Mouse (Mus musculus) cerebellum, adult 9-10 months (tissue): ENCODE data around the gene Gpr108.
"Not testable (repeated sequence)": the region's sequence is repeated elsewhere in the genome, so short reads cannot be mapped to it uniquely, and the experiment has no call there.

Experiments used
- DNase-seq: peaks from one replicate; pipeline ENCODE4 v3.0.0; 2022

The Gpr108 gene

DNA sequence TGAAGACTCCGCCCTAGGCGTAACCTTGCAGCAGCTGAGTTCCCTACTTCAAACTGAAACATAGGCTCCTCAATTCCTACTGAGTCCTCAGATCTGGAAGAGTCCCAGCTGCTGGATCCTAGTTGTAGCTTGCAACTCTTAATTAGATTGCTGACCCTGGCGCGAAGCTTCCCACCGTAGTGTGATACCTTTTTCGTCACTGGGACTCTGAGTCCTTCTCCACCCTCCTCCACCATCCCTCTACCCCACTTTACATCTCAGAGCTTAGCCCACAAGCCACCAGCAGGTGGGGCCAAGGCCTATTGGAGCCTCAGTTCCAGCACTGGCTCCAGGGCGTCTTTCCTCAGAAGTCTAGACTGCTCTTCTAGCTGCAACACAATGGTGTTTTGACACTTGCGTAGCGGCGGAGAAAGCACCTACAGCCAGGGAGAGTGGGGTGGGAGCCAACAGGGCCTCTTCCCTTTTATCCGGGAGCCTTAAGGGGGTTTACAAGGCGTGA is at the start of gene Gpr108:
Gene Gpr108 (minus strand): TSS at position 246 of the 499 bp plus-strand sequence.
- DNase-seq, result peak; percentile 92

DNA sequence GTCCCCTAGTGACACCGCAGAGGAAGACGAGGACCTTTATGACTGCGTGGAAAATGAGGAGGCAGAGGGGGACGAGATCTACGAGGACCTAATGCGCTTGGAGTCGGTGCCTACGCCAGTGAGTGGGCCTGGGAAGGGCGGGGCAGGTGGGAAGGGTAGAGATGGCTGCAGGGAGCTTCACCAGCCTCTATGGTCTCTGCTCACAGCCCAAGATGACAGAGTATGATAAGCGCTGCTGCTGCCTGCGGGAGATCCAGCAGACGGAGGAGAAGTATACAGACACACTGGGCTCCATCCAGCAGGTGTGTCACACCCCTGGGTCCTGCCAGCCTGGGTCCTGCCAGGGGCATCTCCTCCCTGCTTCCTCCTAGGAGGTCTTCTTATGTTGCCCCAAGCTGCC is 48.8 kb upstream of the Gpr108 start:
- DNase-seq, result no peak

DNA sequence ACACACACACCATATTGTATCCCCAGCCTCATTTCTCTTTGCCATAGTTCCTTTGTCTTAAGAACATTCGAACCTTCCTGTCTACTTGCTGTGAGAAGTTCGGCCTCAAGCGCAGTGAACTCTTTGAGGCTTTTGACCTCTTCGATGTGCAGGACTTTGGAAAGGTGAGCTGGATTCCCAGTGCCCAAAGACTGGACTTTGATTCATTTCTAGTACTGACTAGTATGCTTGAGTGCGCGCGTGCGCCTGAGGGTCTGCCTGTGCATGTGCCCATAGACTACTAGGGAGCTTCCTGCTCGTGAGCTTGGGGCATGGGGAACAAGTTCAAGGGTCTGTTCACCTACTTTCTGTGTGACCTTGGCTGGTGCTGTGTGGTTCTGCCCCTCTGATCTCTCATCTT is 47.7 kb upstream of the Gpr108 start:
- DNase-seq, result no peak

DNA sequence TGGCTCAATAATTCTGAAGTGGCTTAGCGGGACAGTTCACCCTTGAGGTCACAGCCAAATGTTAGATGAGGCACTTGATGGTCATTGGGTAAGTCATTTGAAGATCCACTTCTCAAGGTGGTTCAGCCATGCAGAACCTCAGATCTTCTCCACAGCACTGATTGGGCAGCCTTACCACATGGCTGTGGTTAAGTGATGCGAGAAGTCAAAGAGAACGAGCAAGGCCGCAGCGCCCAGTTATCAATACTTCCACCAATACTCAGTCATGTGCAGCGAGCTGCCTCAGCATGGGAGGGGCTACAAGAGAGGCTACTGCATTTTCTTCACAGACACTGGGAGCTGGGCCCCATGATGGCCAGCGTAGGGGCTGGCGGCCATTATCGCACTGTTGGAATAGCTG is 44.7 kb upstream of the Gpr108 start:
- DNase-seq, result no peak

DNA sequence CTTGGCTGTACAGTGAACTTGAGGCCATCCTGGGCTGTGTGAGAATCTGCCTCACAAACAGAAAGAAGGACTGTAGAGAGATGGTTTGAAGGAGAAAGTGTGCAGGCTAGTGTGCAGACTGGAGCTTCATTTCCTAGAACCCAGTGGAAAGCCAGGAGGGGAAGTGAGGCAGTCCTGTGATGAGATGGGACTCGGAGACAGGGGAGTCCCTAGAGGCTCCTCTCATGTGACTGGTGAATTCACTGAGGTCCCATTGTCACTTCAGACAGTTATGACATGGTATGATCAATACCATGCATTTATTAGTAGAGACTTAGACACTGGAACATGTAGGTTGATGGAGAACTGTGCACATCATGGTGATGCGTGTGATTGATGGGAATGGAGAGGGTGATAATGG is 44.1 kb upstream of the Gpr108 start:
- DNase-seq, result no peak

DNA sequence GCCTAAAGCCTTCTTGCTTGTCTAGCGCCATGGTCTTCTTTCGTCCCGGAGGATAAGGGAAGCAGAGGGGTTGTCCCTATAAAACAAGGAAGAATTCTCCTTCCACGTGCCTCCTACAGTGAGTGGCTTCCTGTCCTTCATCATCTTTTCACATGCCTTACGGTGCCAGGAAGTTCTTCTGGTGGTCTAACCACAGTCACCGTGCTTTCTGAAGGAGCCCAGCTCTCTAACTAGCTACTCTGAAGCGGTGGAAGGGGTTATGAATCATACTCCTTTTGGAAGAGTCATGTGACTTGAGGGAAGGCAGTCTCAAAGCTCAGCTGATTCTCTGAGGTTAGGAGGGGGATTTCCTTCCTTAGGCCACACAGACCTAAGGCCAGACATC is 42.4 kb upstream of the Gpr108 start:
- no peak for DNase-seq

DNA sequence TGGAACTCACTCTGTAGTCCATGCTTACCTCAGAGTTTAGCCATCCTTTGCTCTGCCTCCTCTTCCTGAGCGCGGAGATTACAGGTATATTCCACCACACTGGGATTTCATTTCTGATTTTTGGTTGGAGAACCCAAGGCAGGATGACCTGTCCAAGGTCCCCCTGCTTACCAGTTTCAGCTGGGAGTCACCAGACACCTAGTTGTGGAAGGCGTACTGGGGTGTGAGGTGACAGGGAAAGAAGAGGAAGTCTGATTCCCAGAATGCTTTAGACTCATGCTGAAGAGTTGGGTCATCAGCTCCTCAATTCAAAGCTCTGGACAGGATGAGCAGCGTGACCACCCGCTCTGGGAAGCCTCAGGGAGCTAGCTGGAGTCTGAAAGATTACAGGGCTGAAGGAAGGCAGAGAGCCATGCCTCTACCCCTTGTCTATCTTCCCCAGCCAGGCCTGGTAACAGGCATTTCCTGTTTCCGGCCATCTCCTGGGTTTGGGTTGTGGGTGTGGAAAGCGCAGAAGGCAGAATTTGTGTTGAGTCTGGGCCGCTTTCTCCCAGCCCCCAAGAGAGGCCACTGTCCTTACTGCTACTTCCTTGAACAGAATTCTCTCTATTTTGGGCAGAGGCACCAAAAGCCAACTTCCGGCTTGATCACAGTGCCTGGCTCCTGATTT is 41.9 kb upstream of the Gpr108 start:
- no peak for DNase-seq

DNA sequence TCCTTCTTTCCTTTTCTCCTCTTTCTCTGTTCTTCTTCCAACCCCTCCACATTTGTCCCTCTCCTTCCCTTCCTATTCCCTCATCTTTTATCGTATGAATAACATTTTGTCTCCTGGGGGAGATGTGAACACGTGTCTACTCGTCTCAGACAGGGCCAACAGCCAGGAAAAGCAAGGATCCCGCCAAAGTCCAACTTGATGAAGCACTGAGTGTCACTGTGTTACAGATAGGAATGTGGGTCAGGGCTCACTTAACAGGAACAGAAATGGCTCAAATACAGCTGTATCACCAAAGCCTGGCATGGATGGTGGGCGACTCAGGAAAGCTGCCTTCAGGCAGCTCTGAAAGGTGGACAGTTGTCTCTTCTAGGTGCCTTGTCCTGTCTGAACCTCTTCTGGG is 41.0 kb upstream of the Gpr108 start:
- no peak for DNase-seq

DNA sequence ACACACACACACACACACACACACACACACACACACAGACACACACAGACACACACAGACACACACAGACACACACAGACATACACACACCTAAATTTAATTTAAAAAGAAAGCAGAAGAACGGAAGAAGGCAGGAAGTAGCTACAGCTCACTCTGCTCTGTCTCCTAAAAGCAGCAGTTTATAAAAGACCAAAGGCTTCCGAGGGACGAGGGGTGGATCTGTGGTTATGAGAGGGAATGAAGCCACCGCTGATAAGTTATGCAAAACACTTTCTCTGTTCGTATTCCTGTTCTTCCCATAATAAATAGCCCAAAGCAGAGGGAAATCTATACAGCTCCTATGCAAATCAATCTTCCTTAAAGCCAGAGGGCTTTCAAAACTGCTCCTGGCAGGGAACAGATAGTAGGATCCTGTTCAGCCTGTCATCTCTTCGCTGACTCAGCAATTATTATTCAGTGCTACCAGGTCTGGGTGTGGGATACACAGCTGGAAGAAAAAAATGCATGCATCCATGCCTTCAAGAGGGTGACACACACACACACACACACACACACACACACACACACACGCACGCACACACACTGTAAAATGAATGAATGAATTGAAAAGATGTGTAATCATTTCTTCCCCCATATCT is 38.6 kb upstream of the Gpr108 start:
- no peak for DNase-seq

DNA sequence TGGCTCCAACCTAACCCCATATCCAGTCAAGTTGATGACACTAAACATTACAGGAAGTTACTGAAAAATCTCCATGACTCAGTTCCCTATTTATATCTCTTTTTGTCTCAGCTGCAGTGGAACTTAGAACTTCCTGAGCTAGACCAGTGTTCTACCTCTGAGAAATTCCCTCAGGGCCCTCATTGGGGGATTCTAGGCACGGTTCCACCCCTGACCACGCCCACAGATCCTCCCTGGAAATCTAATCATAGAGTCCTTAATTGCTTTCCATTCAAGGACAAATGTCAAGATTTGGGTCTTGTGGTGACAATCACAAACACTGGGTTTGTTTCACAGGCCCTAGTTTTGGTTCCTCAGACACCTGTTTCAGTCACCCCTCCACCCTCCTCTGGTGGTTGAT is 36.8 kb upstream of the Gpr108 start:
- DNase-seq, result no peak

DNA sequence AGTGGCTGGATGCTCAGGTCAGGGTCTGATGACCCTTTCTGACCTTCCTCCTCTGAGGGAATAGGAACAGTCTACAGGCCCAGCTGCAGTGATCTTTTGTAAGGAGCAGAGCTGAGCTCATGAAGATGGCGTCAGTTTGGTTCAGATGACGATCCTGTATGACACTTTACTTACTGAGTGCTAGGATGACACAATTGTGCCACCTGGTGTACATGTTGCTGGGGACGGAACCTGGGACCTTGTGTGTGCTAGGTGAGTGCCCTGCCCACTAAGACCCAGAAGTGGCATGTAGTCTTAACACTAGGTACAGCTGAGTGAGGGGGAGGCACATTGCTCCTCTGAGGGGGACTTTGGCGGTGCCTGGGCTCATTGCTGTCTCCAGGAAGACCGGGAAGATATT is 35.7 kb upstream of the Gpr108 start:
- DNase-seq, result no peak

DNA sequence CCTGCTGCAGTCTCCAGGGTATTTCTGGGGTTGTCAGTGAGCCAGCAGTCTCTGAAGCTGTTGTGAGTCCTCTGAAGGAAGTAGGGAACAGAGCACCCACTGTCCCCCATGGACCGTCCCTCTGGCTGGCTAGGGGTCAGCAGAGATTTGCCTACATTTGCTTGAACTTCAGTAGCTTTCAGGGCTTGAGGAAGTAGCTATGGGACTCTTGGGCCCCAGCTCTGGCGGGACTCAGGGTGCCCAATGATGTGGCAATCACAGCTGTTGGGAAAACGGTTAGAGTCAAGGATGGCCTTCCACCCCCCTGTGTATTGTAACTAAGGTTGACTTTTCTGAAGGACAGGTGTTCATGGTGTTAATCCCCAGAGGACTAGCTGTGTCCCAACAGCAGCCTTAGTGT is 32.2 kb upstream of the Gpr108 start:
- no peak for DNase-seq

DNA sequence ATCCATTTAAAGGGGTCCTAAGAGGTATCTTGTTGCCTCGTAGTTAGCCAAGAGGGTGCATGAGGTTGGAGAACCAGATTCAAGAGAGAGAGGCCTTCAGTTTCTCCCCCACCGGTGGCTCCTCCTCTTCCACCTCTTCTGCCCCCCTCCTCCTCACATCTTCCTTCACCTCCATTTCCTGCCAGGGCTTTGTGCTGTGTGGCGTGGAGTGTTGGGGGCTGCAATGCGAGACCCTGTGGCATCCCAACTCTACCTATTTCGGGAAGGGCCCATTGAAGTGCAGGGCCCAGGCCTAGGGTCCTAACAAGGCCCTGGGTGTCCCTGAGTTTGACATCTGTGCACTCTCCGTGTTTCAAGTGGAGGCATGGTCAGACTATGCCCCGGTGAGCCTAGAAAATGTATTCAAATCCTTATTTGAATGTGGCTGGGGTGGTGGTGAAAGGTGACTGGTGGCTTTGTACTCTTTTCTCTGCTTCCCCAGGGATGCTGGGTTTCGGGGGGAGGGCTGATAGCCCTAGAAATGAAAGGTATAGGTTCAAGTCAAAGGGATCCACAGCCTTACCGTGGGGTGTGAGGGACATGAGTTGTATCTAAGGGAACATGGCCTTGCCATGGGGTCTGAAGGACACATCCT is 31.5 kb upstream of the Gpr108 start:
- DNase-seq, result no peak

DNA sequence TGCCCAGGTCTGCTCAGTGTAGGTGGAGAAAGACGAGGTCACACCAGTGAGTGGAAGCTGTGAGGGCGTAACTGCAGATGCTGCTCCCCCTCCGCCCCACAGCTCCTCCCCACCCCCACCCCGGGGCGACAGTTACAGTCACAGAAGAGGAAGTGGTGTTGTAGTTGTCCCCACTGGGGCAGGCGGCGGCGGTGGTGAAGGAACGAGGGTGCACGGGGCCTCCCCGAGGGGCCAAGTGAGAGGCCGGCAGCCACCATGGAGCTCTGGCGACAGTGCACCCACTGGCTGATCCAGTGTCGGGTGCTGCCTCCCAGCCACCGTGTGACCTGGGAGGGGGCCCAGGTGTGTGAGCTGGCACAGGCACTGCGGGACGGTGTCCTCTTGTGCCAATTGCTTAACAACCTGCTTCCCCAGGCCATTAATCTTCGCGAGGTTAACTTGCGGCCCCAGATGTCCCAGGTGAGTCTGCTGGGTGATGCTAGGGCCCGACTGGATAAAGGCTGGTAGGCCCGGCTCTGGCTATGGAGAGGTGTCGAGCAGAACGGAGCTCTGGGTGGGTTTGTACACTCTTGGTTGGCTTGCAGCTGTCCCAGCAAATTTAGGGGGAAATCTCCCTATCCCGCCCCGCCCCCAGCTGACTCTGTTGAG is 30.8 kb upstream of the Gpr108 start, which contains the start of gene Vav1:
Gene Vav1 (plus strand): TSS at position 158 of the 648 bp plus-strand sequence.
- no peak for DNase-seq

DNA sequence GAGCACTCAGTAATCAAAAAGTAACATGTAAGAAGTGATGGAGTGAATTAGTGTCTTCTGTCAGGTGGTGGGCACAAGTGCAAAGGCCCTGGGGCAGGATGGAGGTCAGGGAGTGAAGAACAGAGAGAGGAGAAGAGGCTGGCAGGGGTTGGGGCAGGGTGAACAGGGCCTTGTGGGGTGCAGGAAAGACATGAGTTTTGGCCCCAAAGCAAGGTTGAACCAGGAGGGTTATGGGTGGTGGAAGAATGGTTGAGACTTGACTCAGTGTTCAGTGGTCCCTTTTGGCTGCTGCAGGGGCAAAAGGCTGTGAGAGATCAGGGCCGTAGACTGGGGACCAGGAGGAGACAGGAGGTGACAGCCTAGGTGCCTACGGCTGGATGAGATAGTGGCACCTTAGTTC is 30.3 kb upstream of the Gpr108 start:
- no peak for DNase-seq

DNA sequence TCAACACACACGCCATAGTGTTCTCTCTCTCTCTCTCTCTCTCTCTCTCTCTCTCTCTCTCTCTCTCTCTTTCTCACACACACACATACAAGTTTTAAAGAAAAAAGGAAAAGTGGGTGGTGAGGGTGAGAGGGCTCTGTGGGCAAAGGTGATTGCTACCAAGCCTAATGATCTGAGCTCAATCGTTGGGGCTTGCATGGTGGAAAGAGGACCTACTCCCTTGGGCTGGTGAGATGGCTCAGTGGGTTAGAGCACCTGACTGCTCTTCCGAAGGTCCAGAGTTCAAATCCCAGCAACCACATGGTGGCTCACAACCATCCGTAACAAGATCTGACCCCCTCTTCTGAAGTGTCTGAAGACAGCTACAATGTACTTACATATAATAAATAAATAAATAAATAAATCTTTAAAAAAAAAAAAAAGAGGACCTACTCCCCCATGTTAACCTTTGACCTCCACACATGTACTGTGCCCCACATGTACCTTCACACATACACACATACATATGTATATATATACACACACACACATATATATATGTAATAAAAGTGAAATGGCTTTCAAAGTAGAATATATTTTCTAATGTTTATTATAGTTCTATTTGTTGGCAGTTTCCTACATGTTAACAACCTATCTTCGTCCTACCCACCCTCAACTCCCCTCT is 29.5 kb upstream of the Gpr108 start:
- DNase-seq, result not testable (repeated sequence)

DNA sequence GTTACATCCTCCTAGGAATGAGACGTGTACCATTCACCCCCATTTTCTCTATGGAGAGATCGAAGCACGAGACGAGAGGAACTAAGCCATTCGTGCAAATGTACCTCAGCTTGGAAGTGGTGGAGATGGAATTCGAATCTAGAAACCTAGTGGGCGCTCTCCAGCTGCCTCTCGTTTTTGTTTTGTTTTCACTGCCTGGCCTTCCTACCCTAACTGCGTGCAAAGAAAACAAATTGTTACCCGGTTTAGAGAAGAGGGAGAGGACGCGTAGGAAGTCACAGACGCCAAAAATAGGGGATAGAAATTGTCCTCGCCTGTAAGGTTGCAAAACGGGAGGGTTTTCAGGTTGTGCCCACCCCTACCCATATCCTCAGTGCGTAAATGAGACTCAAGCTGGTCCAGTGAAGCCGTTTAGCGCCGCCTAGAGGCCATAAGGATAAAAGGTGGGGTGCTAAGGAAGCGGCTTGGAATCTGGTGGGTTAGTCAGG is 28.4 kb upstream of the Gpr108 start:
- peak; percentile 86 for DNase-seq

DNA sequence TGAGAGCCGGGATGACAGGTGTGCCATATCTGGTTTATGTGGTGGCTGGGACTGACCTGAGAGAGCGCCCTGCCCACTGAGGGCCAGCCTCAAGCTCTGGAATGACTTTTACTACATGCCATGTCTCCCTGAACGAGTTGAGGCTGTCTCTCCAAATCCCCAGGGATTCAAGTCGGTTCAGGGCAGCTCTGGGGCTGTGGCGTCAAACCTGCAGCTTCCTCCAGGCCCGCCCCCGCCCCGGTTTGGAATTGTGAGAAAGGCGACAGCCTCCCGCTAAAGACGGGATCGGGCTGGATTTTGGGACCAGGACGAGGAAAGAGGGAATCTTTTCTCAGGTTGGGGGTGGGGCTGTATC is 27.7 kb upstream of the Gpr108 start:
- no peak for DNase-seq

DNA sequence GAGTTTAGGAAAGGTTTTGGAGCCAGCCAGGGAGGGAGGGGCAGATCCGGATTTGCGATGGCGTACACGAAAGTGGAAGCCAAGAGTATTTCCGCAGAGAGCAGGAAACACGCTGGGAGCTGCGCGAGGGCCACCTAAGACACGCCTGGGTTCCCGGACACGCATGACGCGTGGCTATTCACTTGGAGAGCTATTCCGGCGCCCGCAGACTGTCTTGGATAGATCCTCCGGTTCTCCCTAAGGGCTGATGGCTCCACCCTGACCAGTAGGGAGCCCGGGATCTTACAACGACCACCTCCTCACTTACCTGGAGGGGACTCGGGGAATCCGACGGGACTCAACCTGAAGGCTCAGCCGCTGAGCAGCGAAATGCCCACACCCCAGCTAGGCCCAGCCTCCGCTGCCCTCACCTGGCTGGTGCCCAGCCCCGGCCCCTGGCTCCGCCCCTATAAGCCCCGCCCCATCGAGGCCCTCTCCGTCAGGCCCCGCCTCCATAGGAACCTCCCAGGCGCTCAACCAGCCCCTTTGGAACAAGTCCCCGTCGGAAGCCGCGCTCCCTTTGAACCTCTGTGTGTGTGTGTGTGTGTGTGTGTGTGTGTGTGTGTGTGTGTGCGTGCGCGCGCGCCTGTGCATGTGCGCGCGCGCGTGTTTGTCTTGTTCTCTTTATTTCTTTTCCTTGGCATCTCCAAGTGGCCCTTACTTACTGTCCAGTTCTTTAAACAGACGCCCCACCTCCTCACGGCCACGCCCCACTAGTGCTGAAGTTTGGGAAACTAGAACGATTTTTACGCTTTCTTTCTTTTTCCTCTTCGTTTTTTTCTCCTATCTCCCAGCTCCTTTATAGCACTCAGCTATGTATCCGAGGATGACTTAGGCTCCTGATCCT is 27.1 kb upstream of the Gpr108 start:
- DNase-seq, result peak; percentile 86

DNA sequence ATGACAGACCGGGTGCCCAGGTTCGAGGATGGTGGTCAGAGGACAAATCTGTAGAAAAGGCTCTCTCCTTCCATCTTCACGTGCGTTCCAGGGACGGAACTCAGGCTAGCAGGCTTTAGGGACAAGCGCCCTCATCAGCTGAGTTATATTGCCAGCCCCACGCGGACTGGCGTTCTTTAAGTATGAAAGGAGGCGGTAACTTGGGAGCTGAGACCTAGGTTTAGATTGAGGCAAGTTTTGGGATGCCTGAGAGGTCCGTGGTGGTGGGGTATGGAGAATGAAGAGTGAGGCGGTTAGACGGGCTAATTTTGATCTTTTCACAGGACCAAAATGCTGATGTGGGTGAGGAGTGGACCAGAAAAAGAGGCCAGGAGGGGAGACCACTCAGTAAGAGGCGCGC is 26.4 kb upstream of the Gpr108 start:
- DNase-seq, result no peak

DNA sequence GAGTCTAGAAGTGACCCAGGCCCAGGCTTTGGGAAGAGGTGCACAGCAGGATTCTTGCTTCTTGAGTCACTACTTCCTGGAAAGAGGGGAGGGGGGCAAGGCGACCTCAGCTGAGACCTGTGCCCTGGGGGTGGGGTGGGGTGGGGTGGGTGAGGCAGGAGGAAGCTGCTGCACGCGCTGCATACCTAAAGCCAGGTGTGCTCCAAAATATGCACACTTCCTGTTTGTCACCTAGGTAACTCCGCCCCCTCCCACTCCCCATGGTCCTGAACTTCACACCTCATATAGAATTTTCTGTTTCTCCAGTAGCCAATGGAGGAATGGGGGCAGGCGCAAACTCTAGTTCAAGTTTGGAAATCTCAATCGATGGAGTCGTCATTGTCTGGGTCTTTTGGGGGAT is 25.6 kb upstream of the Gpr108 start:
- no peak for DNase-seq

DNA sequence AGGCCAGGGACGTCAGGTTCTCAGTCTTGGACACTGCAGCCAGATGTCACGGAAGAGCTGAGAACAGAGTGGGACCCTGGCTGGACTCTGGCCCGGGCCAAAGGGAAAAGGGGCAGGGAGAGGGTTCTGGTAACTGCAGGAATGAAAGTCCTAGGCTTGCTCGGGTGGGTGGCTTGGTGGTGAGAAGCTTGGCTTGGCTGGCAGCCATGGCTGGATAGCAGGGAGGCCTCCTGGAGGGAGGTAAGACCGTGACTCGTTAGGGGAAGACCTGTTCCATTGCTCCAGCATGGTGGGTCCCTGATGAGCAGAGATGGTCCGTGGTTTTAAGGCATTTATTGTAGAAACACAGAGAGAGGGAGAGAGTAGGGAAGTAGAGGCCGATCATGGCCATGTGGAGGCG is 23.1 kb upstream of the Gpr108 start:
- DNase-seq, result no peak
